Mouse (Mus musculus): ENCODE results near the gene Trim65.

DNA sequence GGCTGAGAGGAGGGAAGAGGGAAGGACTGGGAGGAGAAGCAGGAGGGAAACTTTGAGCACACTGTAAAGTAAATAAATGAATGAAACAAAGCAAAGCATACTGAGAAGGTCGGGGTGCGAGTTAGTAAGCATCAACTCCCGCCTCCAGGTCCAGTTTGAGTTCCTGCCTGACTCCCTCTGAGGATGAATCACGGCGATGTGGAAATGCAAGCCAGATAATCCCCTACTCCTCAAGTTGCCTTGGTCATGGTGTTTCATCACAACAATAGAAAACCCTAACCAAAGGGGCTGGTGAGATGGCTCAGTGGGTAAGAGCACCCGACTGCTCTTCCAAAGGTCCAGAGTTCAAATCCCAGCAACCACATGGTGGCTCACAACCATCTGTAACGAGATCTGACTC lies 45.1 kb upstream of the Trim65 start:
- TF ChIP-seq ZNF384 (IDR thresholded peaks at IDR 0.05; ENCODE audit: low read depth, low read length) = no peak
- no peak for TF ChIP-seq MAFK (IDR thresholded peaks at IDR 0.05; ENCODE audit: insufficient read depth, low read depth, low read length)
- TF ChIP-seq ZC3H11A (IDR thresholded peaks at IDR 0.05; ENCODE audit: borderline replicate concordance, low read depth, low read length) = no peak

Data from ES-E14 (cell line).